Mouse (Mus musculus) intestine, embryonic 14.5 days (tissue): ENCODE data around the gene Srgap1. TPM values are rescaled to one million over a fixed set of nuclear protein-coding genes. Genes with fewer than 3 reads are reported as not detected.

Experiments used
- ATAC-seq: fragments of 200-750 bp; cut with Nextera tagmentation; replicated peaks from 2 replicates; pipeline ENCODE4 v1.8.0; 2017; ENCODE audit warnings: low read depth, moderate number of reproducible peaks, moderate TSS enrichment, moderate library complexity; ENCODE audit not compliant: low FRiP score, low TSS enrichment
- DNase-seq: peaks from one replicate; pipeline ENCODE4 v3.0.0-alpha.2; 2018; ENCODE audit warnings: low spot score
- H3K27ac ChIP-seq: fragments of 300-500 bp; sonication (generic); 2 replicates; pipeline ENCODE4 v1.5.1; 2014; ENCODE audit warnings: low read depth, mild to moderate bottlenecking, control low read depth
- H3K27me3 ChIP-seq: fragments of 300-500 bp; sonication (generic); replicated peaks from 2 replicates; pipeline ENCODE4 v1.6.1; 2014; ENCODE audit warnings: low read length, control low read depth; ENCODE audit not compliant: control insufficient read depth, insufficient read depth
- H3K36me3 ChIP-seq: fragments of 300-500 bp; sonication (generic); 2 replicates; pipeline ENCODE4 v1.6.1; 2014; ENCODE audit warnings: low read length, control low read depth; ENCODE audit not compliant: control insufficient read depth, insufficient read depth
- H3K4me1 ChIP-seq: fragments of 300-500 bp; sonication (generic); replicated peaks from 2 replicates; pipeline ENCODE4 v1.6.1; 2014; ENCODE audit warnings: low read length, control low read depth, mixed read lengths; ENCODE audit not compliant: control insufficient read depth, insufficient read depth
- H3K4me2 ChIP-seq: fragments of 300-500 bp; sonication (generic); 2 replicates; pipeline ENCODE4 v1.6.1; 2014; ENCODE audit warnings: low read length
- H3K4me3 ChIP-seq: fragments of 300-500 bp; sonication (generic); 2 replicates; pipeline ENCODE4 v1.5.1; 2014; ENCODE audit warnings: low read depth, low read length, control low read depth, mixed read lengths
- H3K9ac ChIP-seq: fragments of 300-500 bp; sonication (generic); 2 replicates; pipeline ENCODE4 v1.6.1; 2014; ENCODE audit warnings: mild to moderate bottlenecking, low read length
- H3K9me3 ChIP-seq: fragments of 300-500 bp; sonication (generic); 2 replicates; pipeline ENCODE4 v1.6.1; 2016; ENCODE audit warnings: low read length, control low read depth; ENCODE audit not compliant: control insufficient read depth
- WGBS: fragments of 180-500 bp; shearing (Covaris S2); extraction: QIAGEN DNeasy Blood & Tissue Kit; methylation state at CpG from one replicate; pipeline ENCODE4 v1.1.7; 2014; 5-methylcytosine and 5-hydroxymethylcytosine counted together
- polyA plus RNA-seq: library from polyadenylated mRNA; unstranded; fragments of >200 nt; fragmentation: Nextera tagmentation; extraction: Ambion mirVana; gene quantifications from 2 replicates; pipeline ENCODE4 v1.2.1, GENCODE M21; 2014

Srgap1 gene
- polyA plus RNA-seq, 1 experiment from 2014 or later, result 8.7 TPM

DNA sequence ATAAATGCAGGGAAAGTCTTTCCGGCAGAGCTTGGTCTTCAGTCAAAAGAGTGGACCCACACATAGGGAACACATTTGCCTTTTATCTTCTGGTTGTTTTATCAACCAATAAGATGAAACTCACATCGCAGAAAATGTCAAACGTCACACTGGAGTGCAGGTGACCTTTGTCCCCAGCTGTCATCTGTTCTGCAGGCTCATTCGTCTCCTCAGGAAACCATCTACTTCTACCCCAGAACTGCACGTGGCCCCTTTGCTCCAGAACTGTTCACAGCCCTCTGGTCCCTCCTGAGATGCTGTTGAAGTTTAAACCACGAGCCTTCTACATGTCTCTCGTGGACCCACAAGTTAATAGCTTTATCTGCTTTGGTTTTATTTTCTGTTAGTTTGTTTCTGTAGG is 168.3 kb downstream of the Srgap1 start:
- H3K9me3 ChIP-seq, result no peaks in the 10 kb centered on the region
- H3K36me3 ChIP-seq, result no peaks in the 10 kb centered on the region
- ATAC-seq (no peak), DNase-seq (no peak)
- no peak overlapping the region for H3K4me2 ChIP-seq
- no peak overlapping the region for H3K4me3 ChIP-seq
- H3K9ac ChIP-seq, result no peak overlapping the region
- H3K27me3 ChIP-seq, result no peaks in the 10 kb centered on the region
- 37% methylated on average over 7 of the region's 7 CpGs for WGBS
- H3K27ac ChIP-seq, result no peak overlapping the region
- 0 out of 2 replicates have a peak, but pooled peaks cover 2% of the 10 kb centered on the region for H3K4me1 ChIP-seq

DNA sequence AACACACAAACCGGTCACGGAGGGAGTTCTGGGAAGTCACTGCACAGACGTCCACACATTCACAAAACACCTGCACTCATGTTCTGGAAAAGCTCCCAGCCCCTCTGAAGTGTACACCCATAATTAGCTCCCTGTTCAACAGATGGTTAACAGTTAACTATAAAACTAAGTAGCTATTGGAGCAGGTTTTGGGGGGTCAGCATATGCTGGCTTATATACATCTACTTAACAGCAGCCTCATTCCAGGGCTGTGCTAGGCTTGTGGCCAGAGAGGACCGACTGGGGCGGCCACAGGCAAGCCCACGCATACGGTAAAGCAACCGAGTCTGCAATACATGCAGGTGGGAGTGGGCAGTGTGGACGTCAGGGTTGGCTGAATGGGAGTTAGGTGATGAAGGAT is 169.2 kb downstream of the Srgap1 start:
- Histone ChIP-seq H3K36me3 (no peaks in the 10 kb centered on the region), H3K4me2 (no peak overlapping the region), H3K9ac (no peak overlapping the region), H3K4me1 (peaks cover 9% of the 10 kb centered on the region; the same call in 1 of the 2 replicates), H3K27me3 (no peaks in the 10 kb centered on the region), H3K4me3 (no peak overlapping the region), H3K9me3 (no peaks in the 10 kb centered on the region), H3K27ac (no peak overlapping the region)
- 76% methylated on average over 9 of the region's 9 CpGs for WGBS
- DNase-seq (no peak), ATAC-seq (no peak)

DNA sequence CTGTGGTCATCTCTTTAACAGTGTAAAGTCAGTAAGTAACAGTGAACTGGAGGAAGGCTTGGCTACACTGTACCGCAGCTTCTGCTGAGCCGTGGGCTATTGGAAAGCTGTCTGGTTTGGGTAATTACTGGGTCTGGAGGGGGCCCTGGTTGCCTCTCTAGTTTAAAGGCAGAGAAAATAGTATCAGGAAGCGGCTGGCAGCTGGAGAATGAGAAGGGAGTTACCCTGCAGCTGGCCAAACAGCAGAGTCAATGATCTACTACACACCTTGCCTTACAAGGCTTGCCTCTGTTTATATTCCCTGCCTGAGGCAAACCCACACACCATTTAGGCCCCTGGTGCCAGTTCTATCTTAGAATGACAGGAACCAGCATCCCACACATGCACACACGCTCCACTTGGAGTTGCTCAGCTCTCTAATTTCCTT is 174.0 kb downstream of the Srgap1 start:
- Histone ChIP-seq H3K9ac (no peak overlapping the region), H3K4me2 (no peak overlapping the region), H3K4me1 (peaks cover 12% of the 10 kb centered on the region), H3K36me3 (0 out of 2 replicates have a peak, but pooled peaks cover 12% of the 10 kb centered on the region), H3K9me3 (peaks cover 5% of the 10 kb centered on the region; the same call in 1 of the 2 replicates), H3K27ac (peak overlapping the region; percentile 48), H3K4me3 (no peak overlapping the region), H3K27me3 (no peaks in the 10 kb centered on the region)
- WGBS, result 13% methylated on average over 4 of the region's 4 CpGs
- DNase-seq, result peak; percentile 75
- peak; percentile 86 for ATAC-seq

DNA sequence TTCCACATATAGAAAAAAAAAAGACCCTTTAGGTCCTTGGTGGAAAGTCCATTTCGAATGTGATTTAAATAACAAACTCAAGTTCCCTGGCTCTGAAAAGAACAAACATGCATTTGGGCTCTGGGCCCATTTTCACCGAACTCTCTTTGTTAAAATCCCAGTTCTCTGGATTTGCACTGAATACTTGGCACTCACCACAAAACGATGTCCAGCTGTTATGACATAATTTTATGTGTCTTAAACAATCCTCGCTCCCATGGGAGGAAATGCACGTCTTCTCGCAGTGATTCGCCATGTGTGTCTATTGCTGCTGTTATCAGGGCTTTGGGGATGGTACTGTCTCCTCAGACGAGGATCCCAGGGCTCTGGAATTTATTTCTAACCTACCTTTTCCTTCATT is 177.2 kb downstream of the Srgap1 start:
- no peak overlapping the region for H3K9ac ChIP-seq
- no peak for DNase-seq
- peaks cover 12% of the 10 kb centered on the region for H3K4me1 ChIP-seq
- WGBS, result 37% methylated on average over 8 of the region's 8 CpGs
- peak overlapping the region; percentile 59 for H3K27ac ChIP-seq
- no peak for ATAC-seq
- H3K4me3 ChIP-seq, result no peak overlapping the region
- H3K36me3 ChIP-seq, result 0 out of 2 replicates have a peak, but pooled peaks cover 12% of the 10 kb centered on the region
- H3K4me2 ChIP-seq, result no peak overlapping the region
- no peaks in the 10 kb centered on the region for H3K27me3 ChIP-seq
- H3K9me3 ChIP-seq, result peaks cover 5% of the 10 kb centered on the region; the same call in 1 of the 2 replicates

DNA sequence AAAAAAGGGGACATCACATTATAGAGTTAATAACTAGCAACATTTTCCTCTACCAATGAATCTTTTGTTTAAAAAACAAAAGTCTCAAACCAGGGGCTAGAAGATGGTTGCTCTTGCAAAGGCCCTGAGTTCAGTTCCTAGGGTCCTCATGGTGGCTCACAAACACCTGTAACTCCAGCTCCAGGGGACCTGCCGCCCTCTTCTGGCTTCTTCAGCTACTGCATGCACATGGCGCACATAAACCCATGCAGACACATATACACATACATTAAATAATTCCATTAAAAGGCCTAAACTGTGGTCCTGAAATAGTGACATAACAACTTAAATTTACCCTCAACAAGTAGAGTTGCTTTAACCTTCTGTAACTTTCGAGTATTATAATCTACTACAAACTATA is 178.9 kb downstream of the Srgap1 start:
- H3K4me3 ChIP-seq, result no peak overlapping the region
- H3K36me3 ChIP-seq, result 0 out of 2 replicates have a peak, but pooled peaks cover 12% of the 10 kb centered on the region
- H3K9ac ChIP-seq, result no peak overlapping the region
- ATAC-seq, result no peak
- DNase-seq, result no peak
- H3K27ac ChIP-seq, result no peak overlapping the region
- H3K4me1 ChIP-seq, result peaks cover 6% of the 10 kb centered on the region
- H3K9me3 ChIP-seq, result peaks cover 5% of the 10 kb centered on the region; the same call in 1 of the 2 replicates
- 99% methylated on average over 3 of the region's 3 CpGs for WGBS
- H3K4me2 ChIP-seq, result no peak overlapping the region
- no peaks in the 10 kb centered on the region for H3K27me3 ChIP-seq

DNA sequence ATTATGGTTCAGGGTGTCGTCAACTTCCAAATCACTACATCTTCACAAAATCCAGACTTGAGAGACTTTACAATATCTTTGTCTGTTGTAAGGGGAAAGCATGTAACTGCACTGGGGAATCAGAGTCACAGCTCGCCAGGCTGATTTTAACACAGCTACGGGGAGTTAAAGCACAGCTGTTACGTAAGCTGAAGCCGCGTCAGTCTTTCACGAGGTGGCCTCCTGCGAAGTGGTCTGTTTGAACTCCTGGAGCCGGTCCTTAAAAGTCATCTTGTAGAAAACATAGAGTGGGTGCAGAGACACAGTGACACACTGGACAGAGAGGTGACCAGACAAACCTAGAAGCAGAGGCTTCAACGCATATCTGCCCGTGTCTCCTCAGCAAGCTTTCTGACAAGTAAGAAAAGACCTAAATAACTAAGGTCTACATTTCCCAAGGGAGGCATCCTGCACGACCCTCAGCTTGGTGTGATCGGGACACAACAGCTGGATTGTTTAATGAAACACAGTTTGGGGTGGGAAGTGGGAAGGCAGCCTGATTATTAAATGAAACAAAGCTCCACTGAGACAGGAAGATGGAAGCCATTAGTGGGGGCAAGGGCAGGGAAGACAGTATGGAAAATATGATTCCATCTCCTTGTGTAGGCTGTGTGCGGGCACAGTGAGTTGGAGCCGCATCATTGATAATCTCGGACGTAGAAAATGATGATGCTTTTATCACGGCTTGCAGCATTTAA is 181.4 kb downstream of the Srgap1 start:
- H3K36me3 ChIP-seq, result 0 out of 2 replicates have a peak, but pooled peaks cover 12% of the 10 kb centered on the region
- peaks cover 5% of the 10 kb centered on the region; the same call in 1 of the 2 replicates for H3K9me3 ChIP-seq
- peak overlapping the region; percentile 8; the same call in 1 of the 2 replicates for H3K27ac ChIP-seq
- H3K9ac ChIP-seq, result no peak overlapping the region
- ATAC-seq, result no peak
- 46% methylated on average over 18 of the region's 18 CpGs for WGBS
- peaks cover 11% of the 10 kb centered on the region for H3K4me1 ChIP-seq
- H3K27me3 ChIP-seq, result no peaks in the 10 kb centered on the region
- no peak for DNase-seq
- H3K4me2 ChIP-seq, result no peak overlapping the region
- H3K4me3 ChIP-seq, result no peak overlapping the region

DNA sequence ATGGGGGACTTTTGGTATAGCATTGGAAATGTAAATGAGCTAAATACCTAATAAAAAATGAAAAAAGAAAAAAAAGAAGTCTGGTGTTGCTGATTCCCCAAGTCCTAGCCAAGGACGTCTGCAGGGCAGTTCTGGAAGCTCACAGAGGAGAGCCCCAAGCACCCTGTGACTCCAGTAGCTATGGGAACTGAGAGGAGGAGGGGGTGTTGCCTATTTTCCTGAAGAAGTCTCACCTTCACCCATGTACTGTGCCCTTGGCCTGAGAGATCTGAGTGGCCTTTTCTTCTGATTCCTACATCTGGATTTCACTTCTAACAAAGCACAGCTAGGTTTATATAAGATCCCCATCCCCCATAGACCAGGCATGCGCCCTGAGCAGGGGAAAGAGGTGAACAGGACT is 186.2 kb downstream of the Srgap1 start:
- Histone ChIP-seq H3K9me3 (no peaks in the 10 kb centered on the region), H3K27me3 (no peaks in the 10 kb centered on the region), H3K4me1 (peaks cover 6% of the 10 kb centered on the region), H3K4me2 (no peak overlapping the region), H3K4me3 (no peak overlapping the region), H3K9ac (no peak overlapping the region), H3K27ac (no peak overlapping the region), H3K36me3 (no peaks in the 10 kb centered on the region)
- no peak for DNase-seq
- ATAC-seq, result no peak
- WGBS, result 58% methylated on average over 2 of the region's 2 CpGs

DNA sequence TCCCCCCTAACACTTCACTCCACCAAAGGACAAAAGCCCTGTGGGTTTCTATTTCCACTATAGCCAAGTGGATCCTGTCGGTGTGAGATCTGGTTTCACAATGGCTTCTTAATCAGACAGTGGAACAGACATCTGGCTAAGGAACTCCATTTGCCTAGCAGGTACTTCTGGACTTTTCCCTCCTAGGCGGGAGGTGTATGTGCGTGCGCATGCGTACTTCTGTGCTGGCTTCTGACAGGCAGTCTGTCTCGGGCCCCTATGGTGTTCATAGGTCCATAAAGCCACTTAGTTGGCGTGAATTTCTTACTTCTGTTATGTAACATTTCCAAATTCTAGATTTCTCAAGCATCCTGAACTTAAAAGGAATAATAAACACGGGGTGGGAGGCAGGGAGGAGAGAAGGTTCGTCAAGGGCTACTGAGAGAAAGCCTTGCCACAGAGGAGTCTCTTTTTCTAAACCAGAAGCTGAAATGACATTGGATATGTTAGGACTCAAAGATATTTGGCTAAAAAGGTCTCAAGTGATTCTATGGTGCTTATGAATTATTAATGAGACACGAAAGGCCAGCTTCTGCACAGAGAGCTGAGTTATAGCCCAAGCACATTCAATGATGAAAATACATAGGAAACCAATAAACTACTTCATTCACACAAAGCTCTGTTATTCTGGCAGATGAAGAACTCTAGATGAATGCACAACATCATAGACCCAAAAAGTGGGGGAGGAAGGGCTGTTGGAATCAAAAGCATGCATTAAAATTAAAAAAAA is 187.1 kb downstream of the Srgap1 start:
- H3K4me1 ChIP-seq, result peaks cover 6% of the 10 kb centered on the region; the same call in 1 of the 2 replicates
- H3K9ac ChIP-seq, result no peak overlapping the region
- DNase-seq (no peak), ATAC-seq (no peak)
- H3K4me2 ChIP-seq, result no peak overlapping the region
- H3K27me3 ChIP-seq, result no peaks in the 10 kb centered on the region
- H3K27ac ChIP-seq, result no peak overlapping the region
- H3K4me3 ChIP-seq, result no peak overlapping the region
- WGBS, result 83% methylated on average over 10 of the region's 10 CpGs
- H3K9me3 ChIP-seq, result no peaks in the 10 kb centered on the region
- H3K36me3 ChIP-seq, result 0 out of 2 replicates have a peak, but pooled peaks cover 5% of the 10 kb centered on the region
